Mouse (Mus musculus): ENCODE results near the gene Ctsw. TPM values are rescaled to one million over a fixed set of nuclear protein-coding genes. Genes with fewer than 3 reads are reported as not detected.

Ctsw gene
- 4.5 and 9.0 TPM in 2 replicates for polyA plus RNA-seq (2015; fragmentation: Nextera tagmentation; extraction: Ambion mirVana)

GRCm38 (mm10) chr19:5468374-5468773, at the start of gene Ctsw:
TSS of gene Ctsw (minus strand) at chr19:5468507.
- H3K27me3 ChIP-seq (replicated peaks) = no peaks in the 10 kb centered on the region
- ATAC-seq (ENCODE audit: low FRiP score) = no peak
- H3K27ac ChIP-seq (replicated peaks) = no peak within 1 kb of the TSS
- H3K4me3 ChIP-seq (replicated peaks) = no peak within 1 kb of the TSS
- peaks cover 17% of the 10 kb centered on the region for H3K4me1 ChIP-seq
- peaks cover 34% of the 10 kb centered on the region for H3K36me3 ChIP-seq
- 74% methylated on average over 5 of the region's 5 CpGs for WGBS
- H3K9me3 ChIP-seq (replicated peaks) = no peaks in the 10 kb centered on the region
- no peak within 1 kb of the TSS for H3K4me2 ChIP-seq
- H3K9ac ChIP-seq (replicated peaks) = no peak within 1 kb of the TSS

DNA sequence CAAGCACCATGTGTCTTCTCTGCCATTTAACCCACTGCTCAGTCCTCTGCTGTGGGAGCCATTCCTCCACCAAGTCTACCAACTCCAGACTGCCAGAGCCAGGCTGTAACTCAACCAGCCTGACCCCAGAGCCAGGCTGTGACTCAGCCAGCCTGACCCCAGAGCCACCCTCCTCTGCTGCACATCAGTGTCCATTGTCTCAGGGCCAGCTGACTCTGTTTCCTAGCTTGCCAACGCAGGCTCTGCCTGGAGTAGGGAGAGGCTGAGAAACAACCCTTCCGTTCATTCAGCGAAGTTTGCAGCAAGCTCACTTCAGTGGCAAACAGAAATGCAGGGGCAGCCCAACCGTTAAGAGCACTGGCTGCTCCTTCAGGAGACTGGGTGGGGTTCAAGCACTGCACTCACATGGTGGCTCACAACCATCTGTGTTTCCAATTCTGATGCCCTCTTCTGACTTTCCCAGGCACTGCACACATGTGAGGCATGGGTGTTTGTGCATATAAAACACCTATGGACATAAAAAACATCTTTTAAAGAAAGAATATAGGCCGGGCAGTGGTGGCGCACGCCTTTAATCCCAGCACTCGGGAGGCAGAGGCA, 48.7 kb upstream of the Ctsw start:
- Histone ChIP-seq H3K4me1 (peaks cover 7% of the 10 kb centered on the region; the same call in 1 of the 2 replicates), H3K27ac (replicated peaks) (no peak overlapping the region), H3K9me3 (replicated peaks) (no peaks in the 10 kb centered on the region), H3K4me2 (no peak overlapping the region), H3K36me3 (no peaks in the 10 kb centered on the region), H3K9ac (replicated peaks) (no peak overlapping the region), H3K4me3 (replicated peaks) (no peak overlapping the region), H3K27me3 (replicated peaks) (no peaks in the 10 kb centered on the region)
- ATAC-seq (ENCODE audit: low FRiP score) = no peak
- 77% methylated on average over 8 of the region's 8 CpGs for WGBS

DNA sequence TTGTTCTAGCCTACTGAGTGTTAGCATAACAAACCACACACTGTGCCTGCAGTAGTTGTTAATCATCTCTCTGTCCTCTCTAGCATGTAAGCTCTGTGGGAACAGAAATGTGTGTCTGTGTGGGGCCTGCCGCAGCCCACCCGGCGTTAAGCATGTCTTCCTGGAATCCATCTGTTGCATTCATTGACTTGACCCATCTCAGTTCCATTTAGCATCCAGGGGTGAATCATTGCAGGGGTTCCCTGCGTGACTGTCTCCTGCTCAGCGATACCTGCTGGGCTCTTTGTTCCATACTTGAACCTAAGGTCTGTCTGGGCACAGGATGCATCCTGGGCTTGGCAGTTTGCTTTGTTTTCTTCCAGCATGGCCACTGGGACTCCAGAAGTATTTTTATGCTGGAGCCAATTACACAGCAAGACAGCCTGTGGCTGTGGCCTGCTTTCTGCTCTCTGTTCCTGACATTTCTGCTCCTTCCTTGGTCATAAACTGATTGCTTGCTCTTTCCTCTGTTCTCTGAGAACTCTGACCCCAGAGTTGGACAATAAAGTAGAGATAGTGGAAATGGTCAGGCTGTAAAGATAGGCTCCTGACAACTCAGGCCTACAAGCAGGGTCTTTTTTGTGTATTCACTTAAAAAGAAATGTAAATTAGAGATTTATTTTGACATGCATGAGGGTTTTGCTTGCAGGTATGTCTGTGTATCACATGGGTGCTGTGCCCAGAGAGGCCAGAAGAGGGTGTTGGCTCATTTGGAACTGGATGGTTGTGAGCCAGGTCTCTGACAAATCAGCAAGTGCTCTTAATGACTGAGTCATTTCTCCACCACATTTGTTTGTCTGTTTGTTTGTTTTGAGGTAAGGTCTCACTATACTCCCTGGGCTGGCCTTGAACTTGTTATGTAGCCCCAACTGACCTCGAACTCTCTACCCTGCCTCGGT, 47.8 kb upstream of the Ctsw start:
- H3K4me3 ChIP-seq (replicated peaks) = no peak overlapping the region
- no peaks in the 10 kb centered on the region for H3K36me3 ChIP-seq
- no peak overlapping the region for H3K9ac ChIP-seq (replicated peaks)
- ATAC-seq (ENCODE audit: low FRiP score) = no peak
- no peaks in the 10 kb centered on the region for H3K9me3 ChIP-seq (replicated peaks)
- no peak overlapping the region for H3K4me2 ChIP-seq
- no peaks in the 10 kb centered on the region for H3K27me3 ChIP-seq (replicated peaks)
- no peak overlapping the region for H3K27ac ChIP-seq (replicated peaks)
- 82% methylated on average over 7 of the region's 7 CpGs for WGBS
- H3K4me1 ChIP-seq = peaks cover 10% of the 10 kb centered on the region

GRCm38 (mm10) chr19:5513005-5513349, 44.7 kb upstream of the Ctsw start:
- H3K36me3 ChIP-seq = no peaks in the 10 kb centered on the region
- no peak for ATAC-seq (ENCODE audit: low FRiP score)
- no peak overlapping the region for H3K9ac ChIP-seq (replicated peaks)
- H3K4me1 ChIP-seq = peaks cover 32% of the 10 kb centered on the region
- no peak overlapping the region for H3K4me3 ChIP-seq (replicated peaks)
- no peaks in the 10 kb centered on the region for H3K9me3 ChIP-seq (replicated peaks)
- H3K27me3 ChIP-seq (replicated peaks) = no peaks in the 10 kb centered on the region
- 91% methylated on average over 3 of the region's 3 CpGs for WGBS
- H3K27ac ChIP-seq (replicated peaks) = no peak overlapping the region
- H3K4me2 ChIP-seq = no peak overlapping the region

DNA sequence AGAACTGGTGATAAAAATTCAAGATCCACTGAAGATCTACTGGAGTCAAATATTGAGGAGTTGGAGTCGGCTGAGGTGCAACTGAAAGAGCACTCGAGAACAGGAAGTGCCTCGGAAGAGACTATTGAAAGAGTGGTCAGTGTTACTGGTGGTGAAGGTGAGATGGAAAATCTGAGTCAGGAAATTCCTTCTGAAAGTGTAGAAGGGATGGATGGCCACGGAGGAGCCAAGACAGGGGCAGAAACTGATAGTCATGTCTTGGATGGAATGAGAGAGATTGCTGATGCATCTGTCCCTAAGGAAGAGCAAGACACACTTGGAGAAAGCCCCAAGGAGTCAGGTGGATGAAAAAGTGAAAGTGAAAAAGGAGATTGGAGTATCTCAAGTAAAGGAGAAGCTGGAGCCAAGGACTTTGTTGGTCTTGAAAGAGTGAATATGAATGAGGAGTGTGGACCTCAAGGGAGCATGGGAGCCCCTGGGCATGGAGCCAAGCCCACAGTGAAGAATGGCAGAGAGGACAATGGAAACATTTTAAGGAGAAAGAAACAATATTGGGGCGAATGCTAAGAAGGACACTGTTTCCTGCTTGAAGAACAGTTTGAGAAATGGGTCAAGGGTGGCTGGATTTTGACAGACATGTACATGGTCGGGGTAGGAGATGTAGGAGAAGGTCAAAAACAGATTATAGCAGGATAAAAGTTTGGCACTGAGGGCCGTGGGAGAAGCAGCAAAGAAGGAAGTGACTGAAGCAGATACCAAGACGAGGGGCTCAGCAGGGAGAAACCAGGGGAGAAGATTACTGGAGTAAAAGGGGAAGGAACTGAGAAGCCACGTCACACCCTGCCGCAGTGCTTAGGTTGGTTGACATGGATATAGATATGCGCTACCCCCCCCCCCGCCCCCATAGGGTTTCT, 44.0 kb upstream of the Ctsw start:
- H3K4me3 ChIP-seq (replicated peaks) = no peak overlapping the region
- H3K27ac ChIP-seq (replicated peaks) = 0 out of 2 replicates have a peak overlapping the region, but pooled peaks have one; percentile 45
- H3K36me3 ChIP-seq = no peaks in the 10 kb centered on the region
- peaks cover 33% of the 10 kb centered on the region for H3K4me1 ChIP-seq
- peak overlapping the region; percentile 11; the same call in 1 of the 2 replicates for H3K4me2 ChIP-seq
- H3K9me3 ChIP-seq (replicated peaks) = no peaks in the 10 kb centered on the region
- 80% methylated on average over 12 of the region's 12 CpGs for WGBS
- ATAC-seq (ENCODE audit: low FRiP score) = no peak
- no peak overlapping the region for H3K9ac ChIP-seq (replicated peaks)
- H3K27me3 ChIP-seq (replicated peaks) = no peaks in the 10 kb centered on the region

DNA sequence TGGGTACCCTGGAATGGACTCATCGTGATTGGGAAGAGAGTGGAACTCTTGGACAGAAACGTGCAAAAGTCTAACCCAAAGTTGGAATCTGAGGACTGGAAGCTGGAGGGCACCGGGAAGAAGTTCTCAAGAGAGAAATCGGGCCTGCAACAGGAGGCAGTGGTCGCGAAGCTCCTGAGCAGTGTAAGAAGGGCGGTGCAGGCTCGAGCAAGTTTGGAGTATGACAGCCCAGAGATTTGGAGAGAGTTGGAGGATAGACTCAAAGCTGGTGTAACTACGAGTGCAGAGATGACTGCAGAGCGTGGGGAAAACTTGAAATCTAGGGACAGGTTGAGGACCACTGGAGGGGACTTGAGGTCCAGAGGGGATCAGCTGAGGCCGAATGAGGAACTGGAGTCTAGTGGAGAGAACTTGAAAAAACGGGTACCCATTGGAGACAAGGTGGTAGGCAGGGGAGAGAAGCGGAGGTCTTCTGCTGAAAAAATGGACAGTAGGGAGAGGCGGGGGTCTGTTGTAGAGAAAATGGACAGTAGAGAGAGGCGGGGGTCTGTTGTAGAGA, 42.8 kb upstream of the Ctsw start:
- Histone ChIP-seq H3K27me3 (replicated peaks) (no peaks in the 10 kb centered on the region), H3K4me3 (replicated peaks) (peak overlapping the region; percentile 57), H3K4me2 (peak overlapping the region; percentile 83), H3K9me3 (replicated peaks) (no peaks in the 10 kb centered on the region), H3K27ac (replicated peaks) (peak overlapping the region; percentile 85), H3K36me3 (no peaks in the 10 kb centered on the region), H3K4me1 (peaks cover 33% of the 10 kb centered on the region), H3K9ac (replicated peaks) (peak overlapping the region; percentile 55)
- peak; percentile 1; the same call in 1 of the 2 replicates for ATAC-seq (ENCODE audit: low FRiP score)
- 48% methylated on average over 15 of the region's 15 CpGs for WGBS

DNA sequence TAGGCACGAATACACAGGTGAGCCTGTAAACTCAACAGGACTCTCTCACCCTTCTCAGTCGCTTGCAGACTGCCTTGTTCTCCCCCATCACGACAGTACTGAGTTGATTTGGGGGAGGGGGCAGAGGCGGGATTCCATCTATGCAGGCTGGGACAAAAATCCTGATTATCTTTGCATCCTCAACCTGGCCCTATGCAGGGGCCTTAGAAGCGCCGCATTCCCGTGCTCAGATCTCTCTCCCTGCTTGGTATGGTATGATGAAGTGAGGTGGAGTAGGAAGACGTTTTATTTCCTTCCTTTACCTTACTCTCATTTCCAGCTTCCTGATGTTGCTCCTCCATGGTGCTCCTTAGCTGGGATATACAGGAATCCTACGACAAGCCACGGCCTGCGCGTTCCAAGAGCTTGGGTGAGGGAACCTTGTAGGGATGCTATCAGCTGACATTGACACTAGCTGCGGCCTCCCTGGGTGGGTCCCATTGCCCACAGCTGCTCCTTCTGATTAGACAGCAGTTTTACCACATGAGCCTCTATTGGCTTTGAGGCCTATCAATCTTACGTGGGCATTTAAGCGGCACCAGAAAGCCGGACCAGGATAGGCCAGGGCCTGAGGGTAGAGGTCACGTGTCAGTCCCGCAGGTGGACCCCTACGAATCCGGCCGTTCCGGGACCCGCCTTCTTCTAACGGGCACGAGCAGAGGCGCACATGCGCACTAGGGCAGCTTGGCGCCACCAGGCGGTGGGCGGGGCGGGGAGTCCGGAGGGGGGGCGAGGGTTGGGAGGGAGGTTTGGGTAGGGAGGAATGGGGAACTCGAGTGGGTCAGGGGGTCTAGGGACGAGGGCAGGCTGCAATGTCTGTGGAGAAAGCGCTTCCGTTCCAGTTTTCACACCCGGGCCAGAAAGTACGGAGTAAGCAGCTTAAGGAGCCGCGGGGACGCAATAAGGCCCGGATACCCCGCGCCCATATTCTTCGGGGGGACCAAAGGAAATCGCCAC, 42.0 kb upstream of the Ctsw start, which contains the start of gene Snx32:
Gene Snx32 (minus strand): TSS at position 508 of the 996 bp plus-strand sequence.
- Histone ChIP-seq H3K36me3 (no peaks in the 10 kb centered on the region), H3K9ac (replicated peaks) (peak within 1 kb of the TSS; percentile 64), H3K27ac (replicated peaks) (peak within 1 kb of the TSS; percentile 85), H3K27me3 (replicated peaks) (no peaks in the 10 kb centered on the region), H3K4me1 (peaks cover 33% of the 10 kb centered on the region), H3K4me3 (replicated peaks) (peak within 1 kb of the TSS; percentile 57), H3K9me3 (replicated peaks) (no peaks in the 10 kb centered on the region), H3K4me2 (peak within 1 kb of the TSS; percentile 83)
- ATAC-seq (ENCODE audit: low FRiP score) = peak; percentile 99
- 3% methylated on average over 47 of the region's 47 CpGs for WGBS

DNA sequence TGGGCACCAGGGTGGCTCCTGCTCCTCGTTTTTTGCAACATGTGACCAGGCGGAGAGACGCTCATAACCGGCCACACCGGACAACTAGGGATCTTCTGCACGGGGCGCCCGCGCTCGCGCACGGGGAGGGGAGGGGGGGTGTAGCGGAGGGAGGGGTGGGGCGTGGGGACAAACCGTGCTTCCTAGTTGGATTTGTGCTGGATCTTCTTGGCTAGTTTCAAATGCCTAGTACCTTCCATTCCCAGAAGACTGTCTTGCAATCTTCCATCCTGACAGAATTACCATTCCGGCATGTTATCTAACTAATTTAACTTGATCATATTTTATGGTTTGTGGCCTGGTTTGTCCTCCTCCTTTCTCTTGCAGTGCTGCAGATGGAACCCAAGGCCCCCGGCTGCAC, 35.4 kb upstream of the Ctsw start, which contains the start of gene 1700020D05Rik:
Gene 1700020D05Rik (minus strand): TSS at position 101 of the 400 bp plus-strand sequence.
- Histone ChIP-seq H3K4me2 (no peak within 1 kb of the TSS), H3K36me3 (peaks cover 9% of the 10 kb centered on the region; the same call in 1 of the 2 replicates)
- WGBS = 58% methylated on average over 17 of the region's 17 CpGs

GRCm38 (mm10) chr19:5500330-5500875, 32.1 kb upstream of the Ctsw start:
- Histone ChIP-seq H3K9ac (replicated peaks) (no peak overlapping the region), H3K27me3 (replicated peaks) (no peaks in the 10 kb centered on the region), H3K27ac (replicated peaks) (no peak overlapping the region), H3K4me3 (replicated peaks) (no peak overlapping the region), H3K36me3 (peaks cover 37% of the 10 kb centered on the region), H3K4me1 (no peaks in the 10 kb centered on the region), H3K9me3 (replicated peaks) (no peaks in the 10 kb centered on the region), H3K4me2 (no peak overlapping the region)
- WGBS = 94% methylated on average over 2 of the region's 2 CpGs
- ATAC-seq (ENCODE audit: low FRiP score) = no peak

More for the DNA sequence above, 35.4 kb upstream of the Ctsw start, which contains the start of gene 1700020D05Rik:
- no peaks in the 10 kb centered on the region for H3K27me3 ChIP-seq (replicated peaks)
- H3K4me1 ChIP-seq = peaks cover 6% of the 10 kb centered on the region
- H3K9me3 ChIP-seq (replicated peaks) = no peaks in the 10 kb centered on the region
- H3K27ac ChIP-seq (replicated peaks) = no peak within 1 kb of the TSS
- H3K4me3 ChIP-seq (replicated peaks) = no peak within 1 kb of the TSS
- no peak for ATAC-seq (ENCODE audit: low FRiP score)
- no peak within 1 kb of the TSS for H3K9ac ChIP-seq (replicated peaks)

GRCm38 (mm10) chr19:5496052-5496370, 27.7 kb upstream of the Ctsw start:
- no peaks in the 10 kb centered on the region for H3K27me3 ChIP-seq (replicated peaks)
- peaks cover 59% of the 10 kb centered on the region for H3K36me3 ChIP-seq
- H3K9ac ChIP-seq (replicated peaks) = no peak overlapping the region
- no peak overlapping the region for H3K27ac ChIP-seq (replicated peaks)
- no peak for ATAC-seq (ENCODE audit: low FRiP score)
- H3K9me3 ChIP-seq (replicated peaks) = no peaks in the 10 kb centered on the region
- no peak overlapping the region for H3K4me3 ChIP-seq (replicated peaks)
- H3K4me1 ChIP-seq = peaks cover 24% of the 10 kb centered on the region
- H3K4me2 ChIP-seq = no peak overlapping the region
- 90% methylated on average over 16 of the region's 16 CpGs for WGBS

All from neural tube, embryonic 15.5 days (tissue).